Mouse (Mus musculus): ENCODE measurements around the gene Aco1.

Aco1 gene

GRCm38 (mm10) chr4:40207701-40208100 is 64.8 kb downstream of the Aco1 start:
- DNase-seq (ENCODE audit: low spot score in 2 of 2) = no peak

- no peak for DNase-seq (ENCODE audit: low spot score in 2 of 2)
These were observed 69.3 kb downstream of the Aco1 start for GRCm38 (mm10) chr4:40212177-40212576.

DNA sequence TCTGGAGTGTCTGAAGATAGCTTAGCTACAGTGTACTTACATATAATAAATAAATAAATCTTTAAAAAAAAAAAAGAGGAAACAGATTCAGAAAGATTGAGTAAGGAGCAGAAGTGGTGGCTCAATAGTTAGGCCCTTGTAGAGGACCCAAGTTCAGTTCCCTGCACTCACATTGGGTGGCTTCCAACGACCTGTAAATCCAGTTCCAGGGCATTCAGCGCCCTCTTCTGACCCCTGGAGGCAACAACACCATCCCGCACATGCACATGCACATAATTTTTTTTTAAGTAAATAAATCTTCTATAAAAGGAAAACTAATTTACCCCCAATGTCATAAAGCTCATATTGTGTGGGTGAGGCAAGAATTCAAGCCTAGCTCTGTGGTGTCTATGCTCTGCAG is 75.0 kb downstream of the Aco1 start:
- DNase-seq (ENCODE audit: low spot score in 2 of 2) = no peak

DNA sequence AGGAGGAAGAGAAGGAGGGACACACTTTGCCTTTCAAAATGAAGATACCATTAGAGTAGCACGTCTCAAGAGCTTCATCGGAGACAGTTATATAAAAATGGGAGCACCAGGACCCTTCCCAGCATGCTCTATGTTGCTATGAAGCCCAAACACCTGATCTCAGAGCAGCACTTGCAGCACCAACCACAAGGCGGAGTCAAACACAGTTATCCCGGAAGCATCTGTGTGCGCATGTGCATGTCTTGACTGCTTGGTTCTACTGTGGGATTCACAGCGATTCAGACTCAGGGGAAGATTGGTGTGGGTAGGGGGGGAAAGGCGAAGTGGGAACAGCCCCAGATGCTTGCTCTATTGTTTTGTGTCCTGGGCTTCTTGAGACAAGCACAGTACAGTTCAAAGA is 75.5 kb downstream of the Aco1 start:
- no peak for DNase-seq (ENCODE audit: low spot score in 2 of 2)

DNA sequence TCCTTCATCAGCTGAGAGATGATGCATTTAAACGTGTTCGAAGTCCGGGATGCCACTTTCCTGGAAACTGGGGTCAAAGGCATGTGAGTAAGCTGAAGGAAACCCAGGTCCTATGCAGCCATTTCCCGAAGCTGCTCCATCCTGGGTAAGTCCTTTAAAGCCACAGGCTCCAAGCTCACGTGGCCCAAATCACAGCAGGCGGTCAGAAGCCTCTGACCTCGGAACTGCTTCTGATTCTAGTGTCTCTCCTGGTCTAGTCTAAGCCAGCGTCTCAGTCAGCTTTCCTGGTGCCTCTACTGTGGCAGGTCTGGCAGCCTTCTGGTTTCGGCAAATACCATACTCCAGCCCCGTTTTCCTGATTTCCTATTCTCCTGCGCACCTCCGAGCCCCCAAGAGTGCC is 77.6 kb downstream of the Aco1 start:
- DNase-seq (ENCODE audit: low spot score in 2 of 2) = no peak

DNA sequence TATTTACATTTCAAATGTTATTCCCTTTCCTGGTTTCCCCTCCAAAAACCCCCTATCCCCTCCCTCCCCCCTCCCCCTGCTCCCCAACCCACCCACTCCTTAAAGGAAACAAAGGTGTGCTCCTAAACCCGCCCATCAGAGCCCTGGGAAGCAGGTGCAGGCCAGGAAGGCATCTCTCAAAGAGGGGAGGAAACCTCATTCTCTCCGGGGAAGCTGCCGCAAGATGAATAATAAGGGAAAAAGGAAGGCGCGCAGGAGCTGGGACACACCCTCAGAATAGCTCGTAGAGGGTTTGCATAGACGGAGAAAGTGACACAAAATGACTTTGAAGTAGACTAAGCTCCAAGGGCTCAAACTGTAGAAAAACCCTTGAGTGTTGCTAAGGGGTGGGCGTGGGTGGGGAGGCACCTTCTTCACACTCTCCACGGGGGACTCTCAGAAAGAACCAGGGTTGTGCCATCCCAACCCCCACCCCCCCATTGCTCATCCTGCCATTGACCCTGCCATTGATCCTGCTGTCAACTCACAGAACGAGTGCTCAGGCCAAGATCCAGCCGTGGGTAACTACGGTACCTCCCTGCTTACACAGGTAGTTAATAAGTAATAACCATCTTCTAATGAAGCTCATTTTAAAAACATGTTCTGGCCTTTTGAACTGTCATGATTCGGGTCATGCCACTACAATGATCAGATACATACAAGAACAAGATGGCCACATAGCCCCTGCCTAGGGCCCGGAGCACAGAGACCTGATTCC is 78.3 kb downstream of the Aco1 start:
- DNase-seq (ENCODE audit: low spot score in 2 of 2) = no peak

DNA sequence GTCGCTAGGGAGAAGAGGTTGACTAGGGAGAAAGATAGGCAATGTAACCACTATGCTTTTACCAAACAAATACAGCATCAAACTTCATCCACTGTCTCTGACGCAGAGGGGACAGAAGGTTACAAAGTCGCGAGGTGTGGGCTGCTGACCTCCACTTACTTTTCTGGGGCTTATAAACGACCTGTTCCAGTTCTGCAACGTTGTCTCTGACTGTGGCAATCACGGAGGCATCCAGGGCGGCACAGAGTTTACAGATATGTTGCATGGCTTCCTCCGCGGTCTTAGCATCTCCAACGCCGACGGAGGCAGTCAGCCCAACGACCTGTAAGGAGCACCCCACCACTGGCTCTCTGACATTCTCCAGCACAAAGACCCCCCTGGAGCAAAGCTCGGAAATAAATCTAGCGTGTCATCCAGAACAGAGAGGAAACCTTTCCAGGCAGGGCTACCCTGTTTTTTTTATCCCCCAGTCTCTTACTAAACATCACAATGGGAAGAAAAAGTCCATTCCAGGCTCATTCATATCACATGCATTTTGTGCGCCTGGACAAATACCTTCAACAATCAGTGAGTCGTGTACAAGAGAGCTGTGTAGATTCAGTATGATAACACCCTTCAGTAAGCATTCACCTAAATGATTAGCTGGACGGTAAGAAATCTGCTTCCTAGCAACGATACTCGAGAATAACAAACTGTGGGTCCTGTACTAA is 79.2 kb downstream of the Aco1 start:
- no peak for DNase-seq (ENCODE audit: low spot score in 2 of 2)

GRCm38 (mm10) chr4:40226095-40226494 is 83.2 kb downstream of the Aco1 start:
- DNase-seq (ENCODE audit: low spot score in 2 of 2) = no peak

DNA sequence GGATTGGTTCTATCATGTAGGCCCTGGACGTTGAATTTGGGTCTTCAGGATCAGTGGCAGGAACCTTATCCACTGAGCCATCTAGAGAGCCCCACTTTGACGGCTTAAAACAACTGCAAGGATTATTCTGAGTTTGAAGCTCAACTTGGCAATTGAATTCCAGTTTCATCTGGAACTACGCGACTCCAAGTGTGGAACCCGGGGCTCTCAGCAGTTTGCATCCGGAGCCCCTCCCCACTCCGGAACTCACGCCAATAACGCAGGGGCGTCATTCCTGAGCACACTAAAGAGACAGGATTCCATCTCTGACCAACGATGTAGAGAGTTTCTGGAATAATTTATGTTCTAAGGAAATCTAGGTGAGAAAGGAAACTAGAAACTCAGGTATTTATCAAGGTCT is 84.2 kb downstream of the Aco1 start:
- DNase-seq (ENCODE audit: low spot score in 2 of 2) = no peak

DNA sequence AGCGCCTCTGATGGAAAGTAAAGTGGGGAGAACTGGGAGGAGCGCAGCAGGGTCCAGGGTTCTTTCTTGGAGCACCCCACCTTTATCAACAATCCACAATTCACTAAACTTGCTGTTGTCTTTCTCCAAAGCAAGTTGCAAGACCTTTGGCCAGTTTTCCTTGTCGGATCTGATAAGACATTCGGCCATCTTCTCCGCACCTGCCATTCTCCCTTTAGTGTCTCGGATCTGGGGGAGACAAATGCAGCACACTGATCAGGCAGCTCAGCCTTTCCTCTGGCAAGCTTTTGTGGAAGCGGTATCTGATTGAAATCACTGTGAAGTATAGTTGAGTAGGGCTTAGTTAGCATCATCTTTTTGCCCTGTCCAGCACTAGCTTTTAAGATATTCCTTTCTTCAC is 85.0 kb downstream of the Aco1 start:
- no peak for DNase-seq (ENCODE audit: low spot score in 2 of 2)

GRCm38 (mm10) chr4:40229723-40230122 is 86.8 kb downstream of the Aco1 start:
- no peak for DNase-seq (ENCODE audit: low spot score in 2 of 2)

GRCm38 (mm10) chr4:40233062-40233664 is 90.3 kb downstream of the Aco1 start:
- no peak for DNase-seq (ENCODE audit: low spot score in 2 of 2)

DNA sequence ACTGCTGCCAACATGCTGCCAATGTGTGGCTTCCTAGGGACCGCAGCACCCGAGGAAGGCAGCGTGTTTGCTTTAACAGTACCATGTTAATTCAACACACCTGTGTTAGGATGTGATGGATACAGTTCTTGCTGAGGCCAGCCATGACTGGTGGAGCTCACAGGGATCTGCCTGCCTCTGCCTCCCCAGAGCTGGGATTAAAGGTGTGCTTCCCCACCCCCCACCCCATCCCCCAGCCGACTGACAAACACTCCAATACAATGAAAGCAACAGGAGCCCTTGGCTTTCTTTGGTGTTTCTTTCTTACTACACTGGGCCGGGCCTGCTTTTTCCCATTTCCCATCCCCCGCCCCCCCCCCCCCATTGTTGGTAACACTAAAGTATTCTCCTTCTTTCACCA is 91.4 kb downstream of the Aco1 start:
- DNase-seq (ENCODE audit: low spot score in 2 of 2) = no peak

DNA sequence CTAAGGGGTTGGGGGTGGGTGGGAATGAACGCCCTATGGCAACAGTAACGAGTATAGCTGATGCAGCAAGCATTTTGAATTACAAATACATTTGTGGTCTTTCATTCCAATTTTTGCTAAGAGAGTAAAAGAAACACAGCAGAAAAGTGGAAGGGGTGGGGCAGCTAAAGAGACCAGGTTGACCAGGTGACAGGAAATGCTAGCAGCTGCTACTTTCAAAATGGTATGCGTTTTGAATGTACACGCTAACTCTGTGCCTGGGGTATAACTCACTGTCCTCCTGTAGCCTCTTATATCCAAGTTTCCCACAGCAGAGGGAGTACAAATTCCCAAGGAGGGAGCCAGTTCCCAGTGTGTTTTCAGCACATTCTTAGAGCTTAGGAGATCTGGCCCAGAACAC is 93.9 kb downstream of the Aco1 start:
- DNase-seq (ENCODE audit: low spot score in 2 of 2) = no peak

- DNase-seq (ENCODE audit: low spot score in 2 of 2) = peak; percentile 26 to 49
These were observed 95.9 kb downstream of the Aco1 start for GRCm38 (mm10) chr4:40238483-40239408.

- peak; percentile 21 to 27 for DNase-seq (ENCODE audit: low spot score in 2 of 2)
These were observed 96.8 kb downstream of the Aco1 start, which contains the start of gene Ddx58 for GRCm38 (mm10) chr4:40239409-40240271. Gene Ddx58 (minus strand): TSS chr4:40239828.

DNA sequence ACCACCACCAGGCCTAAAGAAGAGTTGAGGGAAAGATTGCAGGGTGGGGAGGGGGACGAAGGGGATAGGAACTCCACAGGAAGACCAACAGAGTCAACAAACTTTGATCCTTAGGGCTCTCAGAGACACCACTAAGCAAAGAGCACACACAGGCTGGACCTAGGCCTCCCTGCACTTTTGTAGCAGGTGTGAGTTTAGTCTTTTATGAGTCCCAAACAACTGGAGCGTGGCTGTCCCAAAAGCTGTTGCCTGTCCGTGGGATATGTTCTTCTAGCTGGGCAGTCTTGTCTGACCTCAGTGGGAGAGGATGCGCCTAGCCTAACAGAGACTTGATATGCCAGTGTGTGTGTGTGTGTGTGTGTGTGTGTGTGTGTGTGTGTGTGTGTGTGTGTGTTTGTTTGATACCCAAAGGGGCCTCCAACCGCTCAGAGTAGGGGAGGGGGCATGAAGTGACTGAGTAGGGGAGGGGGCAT is 97.4 kb downstream of the Aco1 start:
- DNase-seq (ENCODE audit: low spot score in 2 of 2) = no peak

DNA sequence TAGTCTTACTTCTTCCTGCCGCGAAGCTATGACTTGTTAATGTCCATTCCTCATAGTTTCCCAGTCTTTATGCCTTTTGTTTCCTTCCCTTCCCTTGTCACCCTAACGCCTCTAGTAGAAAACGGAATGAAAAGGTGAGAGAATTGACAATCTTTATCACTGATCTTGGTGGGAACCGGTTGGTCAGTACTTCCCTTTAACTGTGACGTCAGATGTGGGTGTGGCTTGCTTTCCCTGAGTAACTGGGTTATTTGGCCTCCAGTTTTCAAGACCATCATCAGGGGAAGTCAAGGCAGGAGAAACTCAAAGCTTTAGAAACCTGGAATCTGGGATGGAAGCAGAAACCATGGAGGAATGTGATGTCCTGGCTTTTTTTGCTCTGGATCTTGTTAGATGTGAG is 99.0 kb downstream of the Aco1 start:
- no peak for DNase-seq (ENCODE audit: low spot score in 2 of 2)

- DNase-seq (ENCODE audit: low spot score in 2 of 2) = no peak
These were observed 100.1 kb downstream of the Aco1 start for GRCm38 (mm10) chr4:40243006-40243405.

GRCm38 (mm10) chr4:40244035-40244434 is 101.2 kb downstream of the Aco1 start:
- DNase-seq (ENCODE audit: low spot score in 2 of 2) = no peak

All from urinary bladder, postnatal 36 days (tissue).